Mouse (Mus musculus): ENCODE data around the gene Prf1.

DNA sequence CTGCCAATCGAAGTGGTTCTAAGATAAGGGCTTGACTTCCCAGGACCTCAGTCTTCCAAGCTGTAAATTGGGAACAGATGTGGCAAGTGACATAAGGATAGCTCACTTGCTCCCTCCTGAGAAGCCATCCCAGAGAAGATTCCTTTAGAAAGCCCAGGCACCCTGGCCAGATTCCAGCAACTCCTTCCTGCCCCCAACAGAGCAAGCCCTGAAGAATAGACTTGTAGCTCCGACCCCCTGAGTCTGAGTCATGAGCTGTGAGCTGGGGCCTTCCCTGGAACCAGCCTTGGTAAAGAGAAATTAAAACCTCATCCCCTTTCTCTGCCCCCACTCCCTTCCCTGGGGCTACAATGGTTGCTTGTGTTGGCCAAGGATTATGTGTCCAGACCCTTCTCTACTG lies 23.1 kb upstream of the Prf1 start:
- TF ChIP-seq POLR2A (IDR thresholded peaks at IDR 0.05; ENCODE audit: control insufficient read depth, low read depth, low read length): no peak
- TF ChIP-seq CTCF (IDR thresholded peaks at IDR 0.05; ENCODE audit: control insufficient read depth, insufficient read depth, insufficient replicate concordance, low read depth, low read length): no peak
